Mouse (Mus musculus) liver, embryonic 14.5 days (tissue): Measurements from ENCODE around the gene Adgra1.

Source experiments
- CTCF ChIP-seq: IDR thresholded peaks from 2 replicates; pipeline ENCODE4 v1.5.1; 2016; ENCODE audit warnings: antibody characterized with exemption, low read depth, control low read depth
- EP300 ChIP-seq: IDR thresholded peaks from 2 replicates; pipeline ENCODE4 v1.6.1; 2016; ENCODE audit warnings: antibody characterized with exemption, low read depth

DNA sequence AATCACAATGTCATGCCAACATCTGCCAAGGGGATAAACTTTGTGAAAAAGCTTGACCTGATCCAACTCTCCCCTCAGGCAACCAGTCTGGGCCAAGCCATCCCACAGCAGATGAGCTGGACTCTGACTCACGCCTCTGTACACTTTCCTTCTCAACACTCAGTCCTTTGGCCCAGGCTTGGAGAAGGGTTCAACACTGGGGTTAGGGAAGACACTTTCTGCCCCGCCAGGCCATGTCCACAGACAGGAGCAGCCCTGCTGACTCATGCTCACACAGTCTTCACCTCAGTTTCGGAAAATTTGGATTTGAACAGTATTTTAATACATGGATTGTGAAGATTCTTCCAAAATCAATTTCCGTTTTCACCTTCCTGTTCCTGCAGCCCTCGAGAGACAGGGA lies 442 bp upstream of the Adgra1 start:
- TF ChIP-seq CTCF: no peak
- TF ChIP-seq EP300: no peak
